Mouse (Mus musculus) liver, embryonic 11.5 days (tissue): ENCODE measurements around the gene Wdr24. TPM values are rescaled to one million over a fixed set of nuclear protein-coding genes. Genes with fewer than 3 reads are reported as not detected.
"Not testable (repeated sequence)": the region's sequence is repeated elsewhere in the genome, so short reads cannot be mapped to it uniquely, and the experiment has no call there.

Source experiments
- ATAC-seq: fragments of 200-750 bp; cut with Nextera tagmentation; replicated peaks from 2 replicates; pipeline ENCODE4 v1.8.0; 2017; ENCODE audit warnings: moderate number of reproducible peaks, mild to moderate bottlenecking, moderate TSS enrichment, moderate library complexity; ENCODE audit not compliant: low FRiP score
- DNase-seq: peaks from one replicate; pipeline ENCODE4 v3.0.0-alpha.2; 2017; ENCODE audit warnings: low spot score
- H3K27ac ChIP-seq: fragments of 300-500 bp; sonication (generic); 2 replicates; pipeline ENCODE4 v1.5.1; 2014; ENCODE audit warnings: mild to moderate bottlenecking, low read depth, low read length, control low read depth
- H3K27me3 ChIP-seq: fragments of 300-500 bp; sonication (generic); replicated peaks from 2 replicates; pipeline ENCODE4 v1.6.1; 2014; ENCODE audit warnings: low read length, mixed read lengths; ENCODE audit not compliant: control insufficient read depth, insufficient read depth
- H3K36me3 ChIP-seq: fragments of 300-500 bp; sonication (generic); 2 replicates; pipeline ENCODE4 v1.6.1; 2014; ENCODE audit warnings: mild to moderate bottlenecking, low read length, moderate library complexity, mixed read lengths; ENCODE audit not compliant: control insufficient read depth, insufficient read depth
- H3K4me1 ChIP-seq: fragments of 300-500 bp; sonication (generic); replicated peaks from 2 replicates; pipeline ENCODE4 v1.6.1; 2014; ENCODE audit warnings: low read length, mixed read lengths; ENCODE audit not compliant: control insufficient read depth, insufficient read depth
- H3K4me2 ChIP-seq: fragments of 300-500 bp; sonication (generic); 2 replicates; pipeline ENCODE4 v1.6.1; 2014; ENCODE audit warnings: mild to moderate bottlenecking, control low read depth, moderate library complexity
- H3K4me3 ChIP-seq: fragments of 300-500 bp; sonication (generic); 2 replicates; pipeline ENCODE4 v1.5.1; 2014; ENCODE audit warnings: low read depth, low read length, control low read depth
- H3K9ac ChIP-seq: fragments of 300-500 bp; sonication (generic); 2 replicates; pipeline ENCODE4 v1.6.1; 2014; ENCODE audit warnings: low read depth, low read length, control low read depth
- H3K9me3 ChIP-seq: fragments of 300-500 bp; sonication (generic); 2 replicates; pipeline ENCODE4 v1.6.1; 2016; ENCODE audit warnings: low read length, inconsistent platforms, mixed read lengths; ENCODE audit not compliant: control insufficient read depth
- WGBS: fragments of 180-500 bp; shearing (Covaris S2); extraction: QIAGEN DNeasy Blood & Tissue Kit; methylation state at CpG from one replicate; pipeline ENCODE4 v1.1.7; 2014; 5-methylcytosine and 5-hydroxymethylcytosine counted together
- polyA plus RNA-seq: library from polyadenylated mRNA; unstranded; fragments of >200 nt; fragmentation: Nextera tagmentation; extraction: Ambion mirVana; gene quantifications from 2 replicates; pipeline ENCODE4 v1.2.1, GENCODE M21; 2014

The Wdr24 gene
- polyA plus RNA-seq, 1 experiment from 2014 or later = 29.8 TPM

DNA sequence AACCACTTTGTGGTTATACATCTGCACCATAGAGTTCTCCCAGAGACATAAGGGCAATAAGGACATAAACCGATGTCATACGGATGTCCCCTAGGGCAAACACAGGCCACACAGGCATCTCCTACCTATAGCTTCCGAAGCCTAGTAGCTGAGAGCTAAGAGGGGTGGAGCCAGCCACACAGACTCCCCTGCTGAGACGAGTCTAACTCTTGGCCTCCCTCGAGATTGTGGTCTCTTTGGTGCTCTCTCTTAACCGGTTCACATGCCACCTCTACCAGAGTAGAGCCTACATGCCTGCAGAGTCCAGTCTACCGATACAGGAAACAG is 44.0 kb downstream of the Wdr24 start:
- WGBS = 10% methylated on average over 7 of the region's 7 CpGs
- Histone ChIP-seq H3K4me2 (peak overlapping the region; percentile 93), H3K27ac (peak overlapping the region; percentile 70), H3K4me3 (peak overlapping the region; percentile 86), H3K27me3 (no peaks in the 10 kb centered on the region), H3K36me3 (peaks cover 9% of the 10 kb centered on the region; the same call in 1 of the 2 replicates), H3K4me1 (peaks cover 15% of the 10 kb centered on the region), H3K9me3 (no peaks in the 10 kb centered on the region), H3K9ac (peak overlapping the region; percentile 82)
- ATAC-seq (peak; percentile 64), DNase-seq (no peak)

DNA sequence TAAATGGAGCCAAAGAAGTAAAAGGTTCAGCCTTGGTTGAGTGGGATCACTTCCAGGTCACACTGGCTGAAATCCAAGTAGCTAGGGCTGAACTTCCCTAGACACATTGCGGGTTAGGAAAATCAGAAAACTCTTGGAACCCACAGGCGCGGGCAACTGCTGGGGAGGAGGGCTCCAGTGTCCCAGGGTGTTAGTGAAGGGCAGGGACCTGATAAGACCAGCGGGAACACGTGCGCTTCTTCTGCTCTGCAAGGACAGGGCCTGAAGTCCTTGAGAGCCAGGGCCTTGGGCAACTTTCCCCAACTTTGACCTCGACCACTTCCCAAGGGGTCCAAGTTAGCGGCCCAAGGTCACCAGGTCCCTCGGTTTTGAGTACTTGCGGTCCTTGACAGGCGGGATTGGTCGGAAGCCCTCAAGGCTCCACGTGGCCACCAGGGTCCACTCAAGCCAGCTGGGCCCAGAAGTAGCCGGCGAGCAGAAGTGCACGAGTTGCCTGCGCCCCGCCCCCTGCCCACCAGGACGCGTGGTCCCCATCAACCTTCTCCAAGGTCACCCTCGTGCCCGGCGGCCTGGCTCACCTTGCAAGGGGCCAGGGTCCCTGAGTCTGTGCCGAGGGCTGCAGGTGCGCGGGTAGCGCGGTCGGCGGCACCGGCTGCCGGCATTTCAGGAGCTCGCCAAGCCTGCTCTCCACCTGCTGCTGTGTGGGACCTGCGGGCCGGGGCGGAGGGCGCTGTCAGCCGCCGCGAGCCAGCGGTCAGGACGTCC is 44.6 kb downstream of the Wdr24 start:
- Histone ChIP-seq H3K4me2 (peak overlapping the region; percentile 93), H3K4me1 (peaks cover 14% of the 10 kb centered on the region), H3K4me3 (peak overlapping the region; percentile 86), H3K9me3 (no peaks in the 10 kb centered on the region), H3K27me3 (no peaks in the 10 kb centered on the region), H3K36me3 (peaks cover 8% of the 10 kb centered on the region; the same call in 1 of the 2 replicates), H3K27ac (peak overlapping the region; percentile 70), H3K9ac (peak overlapping the region; percentile 82)
- WGBS = under 1% methylated on average over 42 of the region's 42 CpGs
- DNase-seq (peak; percentile 73), ATAC-seq (peak; percentile 68)

- Histone ChIP-seq H3K4me3 (peak within 1 kb of the TSS; percentile 86), H3K9me3 (no peaks in the 10 kb centered on the region), H3K27me3 (no peaks in the 10 kb centered on the region), H3K9ac (peak within 1 kb of the TSS; percentile 82), H3K36me3 (peaks cover 7% of the 10 kb centered on the region; the same call in 1 of the 2 replicates), H3K27ac (peak within 1 kb of the TSS; percentile 70), H3K4me2 (peak within 1 kb of the TSS; percentile 93), H3K4me1 (peaks cover 14% of the 10 kb centered on the region)
- ATAC-seq (peak; percentile 83), DNase-seq (peak; percentile 84)
- WGBS = under 1% methylated on average over 24 of the region's 24 CpGs
Observed at GRCm38 (mm10) chr17:25868601-25869191, 45.3 kb downstream of the Wdr24 start, which contains the start of gene Mcrip2. Gene Mcrip2 (minus strand): TSS chr17:25868764.

GRCm38 (mm10) chr17:25869498-25869897 is 46.1 kb downstream of the Wdr24 start:
- Histone ChIP-seq H3K9ac (no peak overlapping the region), H3K36me3 (peaks cover 4% of the 10 kb centered on the region; the same call in 1 of the 2 replicates), H3K27me3 (no peaks in the 10 kb centered on the region), H3K9me3 (no peaks in the 10 kb centered on the region), H3K4me3 (no peak overlapping the region), H3K27ac (no peak overlapping the region), H3K4me1 (peaks cover 20% of the 10 kb centered on the region), H3K4me2 (no peak overlapping the region; the same call in 1 of the 2 replicates)
- DNase-seq (no peak), ATAC-seq (no peak)
- 85% methylated on average over 8 of the region's 8 CpGs for WGBS

DNA sequence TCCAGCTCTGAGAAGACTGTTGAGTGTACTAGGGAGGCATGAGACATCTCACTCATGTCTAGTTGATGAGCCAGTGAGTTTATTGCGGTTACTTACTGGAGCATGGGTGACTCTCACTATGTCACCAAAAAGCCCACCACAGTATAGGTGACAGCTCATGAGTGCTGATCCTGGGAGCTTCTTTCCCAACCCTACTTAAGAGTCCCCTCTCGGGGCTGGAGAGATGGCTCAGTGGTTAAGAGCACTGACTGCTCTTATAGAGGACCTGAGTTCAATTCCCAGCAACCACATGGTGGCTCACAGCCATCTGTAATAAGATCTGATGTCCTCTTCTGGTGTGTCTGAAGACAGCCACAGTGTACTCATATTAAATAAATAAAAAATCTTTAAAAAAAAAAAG is 46.5 kb downstream of the Wdr24 start:
- no peak overlapping the region for H3K4me2 ChIP-seq
- no peak overlapping the region for H3K27ac ChIP-seq
- DNase-seq = no peak
- H3K27me3 ChIP-seq = no peaks in the 10 kb centered on the region
- no peak overlapping the region for H3K4me3 ChIP-seq
- H3K9me3 ChIP-seq = no peaks in the 10 kb centered on the region
- WGBS = 84% methylated on average over 2 of the region's 2 CpGs
- H3K4me1 ChIP-seq = peaks cover 20% of the 10 kb centered on the region
- H3K36me3 ChIP-seq = peaks cover 4% of the 10 kb centered on the region; the same call in 1 of the 2 replicates
- no peak for ATAC-seq
- no peak overlapping the region for H3K9ac ChIP-seq

DNA sequence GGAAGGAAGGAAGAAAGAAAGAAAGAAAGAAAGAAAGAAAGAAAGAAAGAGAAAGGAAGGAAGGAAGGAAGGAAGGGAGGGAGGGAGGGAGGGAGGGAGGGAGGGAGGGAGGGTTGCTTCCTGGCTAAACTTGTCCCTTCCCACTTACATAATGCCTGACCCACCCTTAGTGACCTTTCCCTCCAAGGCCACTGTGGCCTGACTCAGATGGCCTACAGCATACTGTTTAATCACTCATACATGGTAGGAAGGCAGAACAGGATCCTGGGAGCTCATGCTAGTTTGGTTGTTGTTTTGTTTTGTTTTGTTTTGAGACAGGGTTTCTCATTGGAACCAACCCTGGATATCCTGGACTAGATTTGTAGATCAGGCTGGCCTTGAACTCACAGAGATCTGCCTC is 48.1 kb downstream of the Wdr24 start:
- DNase-seq, H3K9me3 ChIP-seq, H3K4me3 ChIP-seq, H3K9ac ChIP-seq, H3K27ac ChIP-seq, H3K36me3 ChIP-seq, H3K4me2 ChIP-seq, ATAC-seq, H3K27me3 ChIP-seq: not testable (repeated sequence)
- H3K4me1 ChIP-seq = peaks cover 28% of the 10 kb centered on the region

GRCm38 (mm10) chr17:25872676-25873075 is 49.2 kb downstream of the Wdr24 start:
- H3K4me2 ChIP-seq = no peak overlapping the region
- H3K36me3 ChIP-seq = no peaks in the 10 kb centered on the region
- no peak overlapping the region for H3K27ac ChIP-seq
- H3K9ac ChIP-seq = no peak overlapping the region
- 83% methylated on average over 3 of the region's 3 CpGs for WGBS
- H3K9me3 ChIP-seq = no peaks in the 10 kb centered on the region
- no peak overlapping the region for H3K4me3 ChIP-seq
- no peak for ATAC-seq
- no peaks in the 10 kb centered on the region for H3K27me3 ChIP-seq
- no peak for DNase-seq
- H3K4me1 ChIP-seq = peaks cover 31% of the 10 kb centered on the region

GRCm38 (mm10) chr17:25873405-25874147 is 50.1 kb downstream of the Wdr24 start:
- Histone ChIP-seq H3K4me3 (peak overlapping the region; percentile 73), H3K9ac (no peak overlapping the region), H3K9me3 (no peaks in the 10 kb centered on the region), H3K27ac (0 out of 2 replicates have a peak overlapping the region, but pooled peaks have one; percentile 51), H3K27me3 (no peaks in the 10 kb centered on the region), H3K4me1 (peaks cover 26% of the 10 kb centered on the region), H3K4me2 (peak overlapping the region; percentile 88), H3K36me3 (no peaks in the 10 kb centered on the region)
- WGBS = 79% methylated on average over 11 of the region's 11 CpGs
- DNase-seq (no peak), ATAC-seq (no peak)
